Comparison of ENCODE assay signal across 9 mouse cellular contexts in the genomic region with DNA sequence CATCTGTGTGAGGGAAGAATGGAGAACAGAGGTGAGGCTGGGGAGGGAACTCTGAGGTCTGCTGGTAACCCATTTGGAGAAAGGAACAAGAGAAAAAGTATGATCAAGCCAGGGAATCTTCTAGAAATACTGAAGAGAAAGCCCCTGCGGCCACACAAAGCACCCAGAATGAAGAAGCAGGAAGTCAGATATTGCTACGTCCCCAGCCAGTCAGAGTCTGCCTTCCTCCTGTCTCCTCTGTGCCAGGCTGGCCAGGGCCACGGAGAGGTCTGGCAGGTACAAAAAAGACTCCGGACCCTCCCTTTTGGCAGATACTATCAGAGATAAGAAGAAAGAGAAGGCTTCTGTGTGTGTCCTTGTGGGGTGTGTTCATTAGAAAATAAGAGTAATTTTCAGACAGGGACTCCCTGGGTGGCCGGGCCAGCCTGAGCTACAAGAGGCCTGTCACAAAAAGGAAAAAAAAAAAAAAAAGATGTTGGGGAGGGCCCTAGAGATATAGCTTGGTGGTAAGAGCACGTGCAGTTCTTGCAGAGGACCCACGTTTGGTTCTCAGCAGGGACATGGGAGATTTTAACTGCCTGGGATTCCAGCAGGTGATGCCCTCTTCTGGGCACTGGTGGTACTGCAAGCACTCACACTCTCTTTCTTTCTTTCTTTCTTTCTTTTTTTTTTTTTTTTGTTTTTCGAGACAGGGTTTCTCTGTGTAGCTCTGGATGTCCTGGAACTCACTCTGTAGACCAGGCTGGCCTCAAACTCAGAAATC. TPM values are rescaled to one million over a fixed set of nuclear protein-coding genes. Genes with fewer than 3 reads are reported as not detected.
A peak's percentile ranks its signal among the peaks of the same experiment; 100 is the strongest.
DNase-seq lines count a peak whose midpoint lies in the region; ATAC-seq and TF ChIP-seq lines count a peak whose summit lies in the region.
"Had no signal": no experiment of that assay in that cellular context is flagged by ENCODE, and none has a peak within 500 bp of the region (broad histone marks: within the 10 kb centered on the region; RNA-seq: fewer than 3 reads in every experiment).

No protein-coding gene starts in this region.

- peak; percentile 63 to 82 (median 75) for TF ChIP-seq CTCF in MEL (IDR thresholded peaks at IDR 0.05 in 2 of 3, conservative IDR thresholded peaks at IDR 0.05 in 1 of 3; ENCODE audit: control insufficient read depth in 1 of 3, insufficient read depth in 1 of 3, low read depth in 2 of 3, low read length in 3 of 3, poor library complexity in 1 of 3, severe bottlenecking in 1 of 3)
- TF ChIP-seq CTCF in olfactory bulb, adult 2 months (IDR thresholded peaks at IDR 0.05; ENCODE audit: insufficient read depth, low read depth, low read length): peak; percentile 47; the same call in 1 of the 2 replicates

- H3K27ac ChIP-seq in MEL (ENCODE audit: control insufficient read depth, low read depth, low read length): peak overlapping the region; percentile 82
- no peak overlapping the region for H3K27ac ChIP-seq in embryonic facial prominence, embryonic 11.5 days (replicated peaks; ENCODE audit: low read depth, low read length)
- no peak overlapping the region for H3K27ac ChIP-seq in olfactory bulb, adult 2 months (ENCODE audit: insufficient read depth, low read depth, low read length)

- no peaks in the 10 kb centered on the region for H3K9me3 ChIP-seq in MEL (replicated peaks; ENCODE audit: insufficient read depth, low read length)
- H3K9me3 ChIP-seq in embryonic facial prominence, embryonic 11.5 days (replicated peaks; ENCODE audit: control insufficient read depth, low read length): no peaks in the 10 kb centered on the region
- H3K9me3 ChIP-seq: lung, embryonic 15.5 days had no signal

- peaks cover 6 to 27% of the 10 kb centered on the region in 2 experiments for H3K4me1 ChIP-seq in MEL (ENCODE audit: control insufficient read depth in 1 of 2, insufficient read depth in 2 of 2, low read length in 2 of 2)
- no peaks in the 10 kb centered on the region for H3K4me1 ChIP-seq in embryonic facial prominence, embryonic 11.5 days (ENCODE audit: control insufficient read depth, insufficient read depth, low read length)
- H3K4me1 ChIP-seq in olfactory bulb, adult 2 months (ENCODE audit: control insufficient read depth, insufficient read depth, low read length): peaks cover 25% of the 10 kb centered on the region

- intact Hi-C loops in heart, postnatal 14 days (cut with DNase I): loop anchor here (2.0 kb wide), 1 partner anchor 16 kb away; the partner anchor contains the start of gene Ppp1cc

- no peak for ATAC-seq in embryonic facial prominence, embryonic 11.5 days (replicated peaks; ENCODE audit: insufficient number of reproducible peaks, low FRiP score, low TSS enrichment, low read depth)

- H3K9ac ChIP-seq in MEL (ENCODE audit: control insufficient read depth, low read depth, low read length, poor library complexity, severe bottlenecking): peak overlapping the region; percentile 81
- no peak overlapping the region for H3K9ac ChIP-seq in embryonic facial prominence, embryonic 11.5 days (replicated peaks; ENCODE audit: low read length)
- H3K9ac ChIP-seq: lung, embryonic 15.5 days had no signal

- peak overlapping the region; percentile 18 to 40 for H3K4me3 ChIP-seq in MEL (ENCODE audit: control insufficient read depth in 1 of 2, insufficient read depth in 1 of 2, low read depth in 2 of 2, low read length in 2 of 2)
- no peak overlapping the region for H3K4me3 ChIP-seq in embryonic facial prominence, embryonic 11.5 days (ENCODE audit: low read depth, low read length)
- no peak overlapping the region for H3K4me3 ChIP-seq in olfactory bulb, adult 2 months (ENCODE audit: insufficient read depth, low read depth, low read length)
- H3K4me3 ChIP-seq: lung, embryonic 15.5 days had no signal

- no peaks in the 10 kb centered on the region for H3K27me3 ChIP-seq in MEL (ENCODE audit: control insufficient read depth in 1 of 2, insufficient read depth in 2 of 2, low read length in 2 of 2)
- no peaks in the 10 kb centered on the region for H3K27me3 ChIP-seq in embryonic facial prominence, embryonic 11.5 days (ENCODE audit: control insufficient read depth, insufficient read depth, low read length)
- H3K27me3 ChIP-seq: lung, embryonic 15.5 days had no signal

- WGBS in embryonic facial prominence, embryonic 11.5 days: 53% methylated on average over 8 of the region's 8 CpGs
- 60% methylated on average over 8 of the region's 8 CpGs for WGBS in olfactory bulb, adult 2 months

- peaks cover 0 to 9% of the 10 kb centered on the region in 2 experiments; a peak in 2 of 4 replicates for H3K36me3 ChIP-seq in MEL (ENCODE audit: control insufficient read depth in 1 of 2, insufficient read depth in 2 of 2, low read length in 2 of 2)
- no peaks in the 10 kb centered on the region for H3K36me3 ChIP-seq in embryonic facial prominence, embryonic 11.5 days (replicated peaks; ENCODE audit: control insufficient read depth, insufficient read depth, low read depth, low read length)
- H3K36me3 ChIP-seq: lung, embryonic 15.5 days had no signal

- peak; percentile 42 for TF ChIP-seq RAD21 in MEL (IDR thresholded peaks at IDR 0.05; ENCODE audit: low read depth, low read length)

- H3K79me2 ChIP-seq in MEL (ENCODE audit: control insufficient read depth, insufficient read depth, low read length, poor library complexity): peaks cover 3% of the 10 kb centered on the region

- peak; percentile 42 to 66 for DNase-seq in heart, postnatal 14 days
- no peak for DNase-seq in heart, adult 8-10 months (ENCODE audit: low spot score)
- DNase-seq in 416B (ENCODE audit: low read depth): peak; percentile 82
- DNase-seq in MEL (ENCODE audit: low read depth, low spot score): peak; percentile 92
- DNase-seq in embryonic facial prominence, embryonic 11.5 days (ENCODE audit: low spot score): peak; percentile 58
- no peak for DNase-seq in layer of hippocampus, adult 18-20 months (ENCODE audit: low spot score in 2 of 2)
- DNase-seq in frontal cortex, postnatal 14 days (ENCODE audit: low spot score in 2 of 2): no peak

- peak; percentile 23 to 63; a peak in 1 of 4 replicates for TF ChIP-seq POLR2A in MEL (IDR thresholded peaks at IDR 0.05; ENCODE audit: control insufficient read depth in 1 of 2, insufficient read depth in 1 of 2, low read depth in 1 of 2, low read length in 2 of 2, poor library complexity in 1 of 2)
- no peak for TF ChIP-seq POLR2A in olfactory bulb, adult 2 months (IDR thresholded peaks at IDR 0.05; ENCODE audit: insufficient read depth, low read depth, low read length)

- H3K4me2 ChIP-seq in embryonic facial prominence, embryonic 11.5 days (ENCODE audit: low read depth, low read length): no peak overlapping the region
- H3K4me2 ChIP-seq: lung, embryonic 15.5 days had no signal

- TF ChIP-seq EP300 in MEL (IDR thresholded peaks at IDR 0.05; ENCODE audit: low read depth in 1 of 2, low read length in 2 of 2): peak in 1 of 2 experiments; percentile 11; a peak in 1 of 4 replicates

TF ChIP-seq in MEL, 35 proteins besides CTCF, POLR2A, EP300 and RAD21 (continues in another document):
- 0 out of 2 replicates have a peak, but pooled peaks have one; percentile 11 for TF ChIP-seq ZC3H11A (IDR thresholded peaks at IDR 0.05; ENCODE audit: low read depth, low read length)
- no peak for TF ChIP-seq USF2 (IDR thresholded peaks at IDR 0.05; ENCODE audit: borderline replicate concordance in 1 of 2, insufficient read depth in 1 of 2, low read depth in 1 of 2, low read length in 2 of 2)
- TF ChIP-seq UBTF (IDR thresholded peaks at IDR 0.05; ENCODE audit: borderline replicate concordance, insufficient read depth, low read depth, low read length): no peak
- no peak for TF ChIP-seq MEF2A (IDR thresholded peaks at IDR 0.05; ENCODE audit: extremely low read depth, insufficient replicate concordance, low read depth, low read length, poor library complexity, severe bottlenecking)
- no peak for TF ChIP-seq GABPA (IDR thresholded peaks at IDR 0.05; ENCODE audit: low read depth, low read length)
- TF ChIP-seq GATA1 (IDR thresholded peaks at IDR 0.05; ENCODE audit: low read depth, low read length): 0 out of 2 replicates have a peak, but pooled peaks have one; percentile 12
- no peak for TF ChIP-seq E2F4 (IDR thresholded peaks at IDR 0.05; ENCODE audit: borderline replicate concordance, low read depth, low read length)
- no peak; the same call in 1 of the 2 replicates for TF ChIP-seq USF1 (IDR thresholded peaks at IDR 0.05; ENCODE audit: low read depth, low read length)

RNA-seq across cellular contexts. Expression of gene Ccdc63, which starts 1.8 kb away (rescaled TPM):
- not detected for total RNA-seq in heart, postnatal 14 days (2021)
- total RNA-seq in heart, adult 8-10 months (2022): under 1 TPM in 1 of 4 experiments, not detected in 3; 0.37 TPM
- 1.4 and 1.6 TPM in 2 replicates for total RNA-seq in MEL (2012; rRNA removed)
- 1 to 10 TPM in 1 of 2 experiments, not detected in 1; 4.7 TPM for polyA plus RNA-seq in MEL (2012; ENCODE audit: insufficient read depth in 1 of 2, insufficient read length in 2 of 2, low read depth in 1 of 2, low replicate concordance in 2 of 2, missing spikeins in 1 of 2)
- not detected in 2 replicates for polyA plus RNA-seq in embryonic facial prominence, embryonic 11.5 days (2014; fragmentation: Nextera tagmentation; extraction: Ambion mirVana)
- polyA plus RNA-seq in olfactory bulb, adult 2 months (2012; ENCODE audit: insufficient read depth, insufficient read length, low replicate concordance, missing spikeins): not detected in 2 replicates
- 1 to 10 TPM in 1 of 2 experiments, under 1 TPM in 1; 0.68 to 1.0 TPM for total RNA-seq in layer of hippocampus, adult 18-20 months (2021)
- polyA plus RNA-seq: lung, embryonic 15.5 days had no signal

RNA-seq across cellular contexts. Expression of gene Ppp1cc, which starts 15.7 kb away (rescaled TPM):
- 100 to 1,000 TPM; 121 to 152 TPM for total RNA-seq in heart, postnatal 14 days (2021)
- 100 to 1,000 TPM in 3 of 4 experiments, 10 to 100 TPM in 1; 98.9 to 113 (median 108) TPM for total RNA-seq in heart, adult 8-10 months (2022)
- 305 and 329 TPM in 2 replicates for total RNA-seq in MEL (2012; rRNA removed)
- 100 to 1,000 TPM in 1 of 2 experiments, not detected in 1; 420 TPM for polyA plus RNA-seq in MEL (2012; ENCODE audit: insufficient read depth in 1 of 2, insufficient read length in 2 of 2, low read depth in 1 of 2, low replicate concordance in 2 of 2, missing spikeins in 1 of 2)
- polyA plus RNA-seq in embryonic facial prominence, embryonic 11.5 days (2014; fragmentation: Nextera tagmentation; extraction: Ambion mirVana): 307 and 311 TPM in 2 replicates
- 674 and 1,250 TPM in 2 replicates for polyA plus RNA-seq in olfactory bulb, adult 2 months (2012; ENCODE audit: insufficient read depth, insufficient read length, low replicate concordance, missing spikeins)
- total RNA-seq in layer of hippocampus, adult 18-20 months (2021): 100 to 1,000 TPM; 189 to 219 TPM

RNA-seq across cellular contexts. Expression of gene Myl2, which starts 41.7 kb away (rescaled TPM):
- over 10,000 TPM; 16,479 to 17,190 TPM for total RNA-seq in heart, postnatal 14 days (2021)
- over 10,000 TPM; 21,987 to 25,864 (median 23,706) TPM for total RNA-seq in heart, adult 8-10 months (2022)
- 0.35 and 0.75 TPM in 2 replicates for total RNA-seq in MEL (2012; rRNA removed)
- polyA plus RNA-seq in MEL (2012; ENCODE audit: insufficient read depth in 1 of 2, insufficient read length in 2 of 2, low read depth in 1 of 2, low replicate concordance in 2 of 2, missing spikeins in 1 of 2): under 1 TPM in 1 of 2 experiments, not detected in 1; 0.54 TPM
- polyA plus RNA-seq in embryonic facial prominence, embryonic 11.5 days (2014; fragmentation: Nextera tagmentation; extraction: Ambion mirVana): 14.5 and 37.6 TPM in 2 replicates
- polyA plus RNA-seq in olfactory bulb, adult 2 months (2012; ENCODE audit: insufficient read depth, insufficient read length, low replicate concordance, missing spikeins): not detected in 2 replicates
- 1 to 10 TPM; 1.1 to 2.2 TPM for total RNA-seq in layer of hippocampus, adult 18-20 months (2021)

Comparison
In these comparisons a context has a peak if more than half of its experiments do, and no peak if none do; other contexts are left out.
1. DNase-seq: peak in heart, postnatal 14 days (2 of 2), 416B (single experiment), MEL (single experiment) and embryonic facial prominence, embryonic 11.5 days (single experiment); none in heart, adult 8-10 months (single experiment), layer of hippocampus, adult 18-20 months (0 of 2) and frontal cortex, postnatal 14 days (0 of 2).
2. H3K4me3 ChIP-seq: peak in MEL (2 of 2); none in embryonic facial prominence, embryonic 11.5 days (single experiment) and olfactory bulb, adult 2 months (single experiment).
3. RNA of gene Myl2, which starts 41.7 kb away (total RNA-seq): 21,987 to 25,864 TPM in heart, adult 8-10 months and 16,479 to 17,190 TPM in heart, postnatal 14 days; 1.1 to 2.2 TPM in layer of hippocampus, adult 18-20 months and 0.35 to 0.75 TPM in MEL; every median in the first group is over 1,000 times any median in the second.